Mouse (Mus musculus) forebrain, embryonic 13.5 days (tissue): Measurements from ENCODE around the gene Irgc1. TPM values are rescaled to one million over a fixed set of nuclear protein-coding genes. Genes with fewer than 3 reads are reported as not detected.

ENCODE experiments used
- ATAC-seq: fragments of 200-750 bp; cut with Nextera tagmentation; 2 replicates; pipeline ENCODE4 v1.8.0; 2017
- H3K27ac ChIP-seq: fragments of 300-500 bp; sonication (generic); 2 replicates; pipeline ENCODE4 v1.5.1; 2015; ENCODE audit warnings: inconsistent platforms, mild to moderate bottlenecking, moderate library complexity
- H3K27me3 ChIP-seq: fragments of 300-500 bp; sonication (generic); 2 replicates; pipeline ENCODE4 v1.6.1; 2015; ENCODE audit warnings: mild to moderate bottlenecking, inconsistent platforms
- H3K36me3 ChIP-seq: fragments of 300-500 bp; sonication (generic); 2 replicates; pipeline ENCODE4 v1.6.1; 2015; ENCODE audit warnings: mild to moderate bottlenecking, inconsistent platforms; ENCODE audit not compliant: poor library complexity, severe bottlenecking
- H3K4me1 ChIP-seq: fragments of 300-500 bp; sonication (generic); 2 replicates; pipeline ENCODE4 v1.6.1; 2015; ENCODE audit warnings: inconsistent platforms
- H3K4me2 ChIP-seq: fragments of 300-500 bp; sonication (generic); 2 replicates; pipeline ENCODE4 v1.6.1; 2015; ENCODE audit warnings: inconsistent platforms, mild to moderate bottlenecking, moderate library complexity
- H3K4me3 ChIP-seq: fragments of 300-500 bp; sonication (generic); 2 replicates; pipeline ENCODE4 v1.5.1; 2015; ENCODE audit warnings: mild to moderate bottlenecking, inconsistent platforms
- H3K9ac ChIP-seq: fragments of 300-500 bp; sonication (generic); 2 replicates; pipeline ENCODE4 v1.6.1; 2015; ENCODE audit warnings: mild to moderate bottlenecking, inconsistent platforms
- H3K9me3 ChIP-seq: fragments of 300-500 bp; sonication (generic); replicated peaks from 2 replicates; pipeline ENCODE4 v1.6.1; 2016; ENCODE audit warnings: inconsistent platforms
- WGBS: fragments of 180-500 bp; shearing (Covaris S2); methylation state at CpG from one replicate; pipeline ENCODE4 v1.1.7; 2015; 5-methylcytosine and 5-hydroxymethylcytosine counted together
- polyA plus RNA-seq: library from polyadenylated mRNA; unstranded; fragments of >200 nt; fragmentation: Nextera tagmentation; extraction: Ambion mirVana; gene quantifications from 2 replicates; pipeline ENCODE4 v1.2.1, GENCODE M21; 2015

Gene Irgc1
- polyA plus RNA-seq, 1 experiment from 2014 or later: 0.15 TPM

DNA sequence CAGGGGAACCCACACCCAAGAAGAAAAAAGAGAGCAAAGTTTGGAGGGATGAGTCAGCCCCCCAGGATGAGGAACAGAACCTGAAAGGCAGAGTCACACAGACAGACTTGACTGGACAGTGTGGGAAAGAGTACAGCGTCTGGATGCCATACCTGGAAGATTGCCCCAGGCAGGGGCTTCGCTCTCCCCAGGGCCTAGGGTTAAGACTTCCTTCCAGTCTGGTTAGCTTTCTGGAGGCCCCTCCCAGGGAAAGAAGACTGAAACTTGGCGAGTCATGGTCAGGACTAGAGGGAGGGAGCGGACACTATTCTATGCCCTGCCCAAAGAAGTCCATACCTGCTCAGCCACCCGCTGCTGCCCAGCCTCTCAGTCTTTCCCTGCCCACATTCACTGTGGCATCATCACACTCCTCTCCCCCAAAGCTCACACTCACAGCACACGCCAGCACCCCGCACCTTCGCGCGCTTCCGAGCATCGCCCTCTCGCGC lies 28.9 kb upstream of the Irgc1 start:
- H3K4me1 ChIP-seq: peaks cover 55% of the 10 kb centered on the region
- no peaks in the 10 kb centered on the region for H3K9me3 ChIP-seq
- WGBS: 8% methylated on average over 14 of the region's 14 CpGs
- peak overlapping the region; percentile 97 for H3K9ac ChIP-seq
- H3K4me3 ChIP-seq: peak overlapping the region; percentile 76
- H3K4me2 ChIP-seq: peak overlapping the region; percentile 87
- no peaks in the 10 kb centered on the region for H3K36me3 ChIP-seq
- 0 out of 2 replicates have a peak, but pooled peaks cover 3% of the 10 kb centered on the region for H3K27me3 ChIP-seq
- peak; percentile 2; the same call in 1 of the 2 replicates for ATAC-seq
- H3K27ac ChIP-seq: peak overlapping the region; percentile 78; the same call in 1 of the 2 replicates

DNA sequence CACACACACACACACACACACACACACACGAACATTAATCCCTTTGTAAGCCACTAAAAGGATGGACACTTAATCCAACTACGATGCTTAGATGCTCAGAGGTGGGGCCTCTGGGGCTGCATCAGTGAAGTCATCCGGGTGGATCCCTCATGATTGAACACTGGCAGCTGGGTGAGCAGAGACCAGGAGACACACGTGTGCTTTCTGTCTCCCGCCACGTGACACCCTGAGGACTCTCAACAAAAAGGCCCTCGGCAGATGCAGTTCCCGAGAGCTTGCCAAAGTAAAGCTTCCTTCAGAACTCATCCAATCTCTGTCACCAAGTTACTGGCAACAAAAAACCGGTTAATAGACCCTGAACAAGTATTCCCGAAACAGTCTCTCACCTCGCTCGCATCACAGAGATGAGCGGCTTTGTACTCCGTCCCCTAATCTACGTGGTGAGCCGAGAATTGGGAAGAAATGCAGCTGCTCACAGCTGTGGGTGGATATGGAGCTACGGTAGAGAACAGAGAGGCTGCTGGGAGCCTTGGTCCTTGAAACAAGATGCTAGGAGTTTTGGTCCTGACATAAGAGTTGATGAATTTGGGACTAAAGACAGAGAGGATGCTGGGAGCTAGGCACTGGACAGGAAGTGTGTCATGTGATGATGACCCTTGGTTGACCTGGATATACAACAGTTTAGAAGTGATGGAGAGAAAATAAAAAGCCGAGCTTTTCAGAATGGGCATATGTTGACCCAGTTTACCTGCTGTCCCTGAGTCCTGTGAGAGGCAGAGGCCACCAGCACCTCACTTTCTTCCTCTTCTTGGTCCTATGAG lies 28.2 kb upstream of the Irgc1 start:
- Histone ChIP-seq H3K27ac (no peak overlapping the region), H3K9ac (peak overlapping the region; percentile 97; the same call in 1 of the 2 replicates), H3K4me3 (no peak overlapping the region), H3K4me1 (peaks cover 48% of the 10 kb centered on the region), H3K9me3 (no peaks in the 10 kb centered on the region), H3K36me3 (no peaks in the 10 kb centered on the region), H3K27me3 (0 out of 2 replicates have a peak, but pooled peaks cover 3% of the 10 kb centered on the region), H3K4me2 (peak overlapping the region; percentile 87)
- WGBS: 60% methylated on average over 18 of the region's 18 CpGs
- no peak for ATAC-seq

DNA sequence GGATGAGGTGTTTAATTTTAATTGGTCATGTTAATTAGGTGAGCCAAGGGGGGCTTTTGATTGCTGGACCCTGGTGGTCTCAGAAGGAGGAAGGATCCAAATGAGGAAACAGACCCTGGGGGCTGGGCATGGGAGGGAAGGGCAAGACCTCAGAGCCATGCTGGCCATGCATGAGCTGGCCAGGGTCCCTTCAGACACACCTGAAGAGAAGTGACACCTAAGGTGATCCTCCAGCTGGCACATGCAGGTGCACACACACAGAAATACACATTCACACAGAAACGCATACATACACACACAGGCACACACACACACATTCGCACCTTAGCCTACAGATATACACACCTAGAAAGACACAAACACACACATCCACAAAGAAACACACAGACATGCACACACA lies 27.6 kb upstream of the Irgc1 start:
- Histone ChIP-seq H3K27ac (no peak overlapping the region), H3K4me2 (peak overlapping the region; percentile 18; the same call in 1 of the 2 replicates), H3K4me3 (no peak overlapping the region), H3K9ac (no peak overlapping the region), H3K4me1 (peaks cover 47% of the 10 kb centered on the region), H3K9me3 (no peaks in the 10 kb centered on the region), H3K27me3 (0 out of 2 replicates have a peak, but pooled peaks cover 3% of the 10 kb centered on the region), H3K36me3 (no peaks in the 10 kb centered on the region)
- 77% methylated on average over 2 of the region's 2 CpGs for WGBS
- ATAC-seq: no peak

DNA sequence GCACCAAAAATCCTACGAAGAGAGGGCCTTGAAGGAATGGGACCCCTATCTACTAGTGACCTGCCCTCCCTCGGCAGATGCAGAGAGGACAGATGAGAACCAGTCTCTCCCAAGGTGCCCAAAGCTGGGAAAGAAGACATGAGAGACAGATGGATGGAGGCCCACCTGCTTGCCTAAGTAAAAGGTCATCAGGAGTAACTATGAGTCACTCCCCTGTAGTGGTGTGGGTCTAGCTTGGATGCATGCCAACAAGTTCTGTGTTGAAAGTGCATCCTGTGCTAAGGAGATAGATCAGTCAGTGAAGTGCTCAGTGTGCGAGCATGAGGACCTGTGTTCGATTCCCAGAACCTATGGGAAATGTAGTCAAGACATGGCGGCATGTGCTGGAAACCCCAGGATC lies 26.8 kb upstream of the Irgc1 start:
- Histone ChIP-seq H3K27me3 (0 out of 2 replicates have a peak, but pooled peaks cover 3% of the 10 kb centered on the region), H3K9ac (no peak overlapping the region), H3K4me1 (peaks cover 39% of the 10 kb centered on the region), H3K4me3 (no peak overlapping the region), H3K36me3 (no peaks in the 10 kb centered on the region), H3K9me3 (no peaks in the 10 kb centered on the region), H3K4me2 (no peak overlapping the region), H3K27ac (no peak overlapping the region)
- WGBS: 86% methylated on average over 5 of the region's 5 CpGs
- ATAC-seq: no peak

DNA sequence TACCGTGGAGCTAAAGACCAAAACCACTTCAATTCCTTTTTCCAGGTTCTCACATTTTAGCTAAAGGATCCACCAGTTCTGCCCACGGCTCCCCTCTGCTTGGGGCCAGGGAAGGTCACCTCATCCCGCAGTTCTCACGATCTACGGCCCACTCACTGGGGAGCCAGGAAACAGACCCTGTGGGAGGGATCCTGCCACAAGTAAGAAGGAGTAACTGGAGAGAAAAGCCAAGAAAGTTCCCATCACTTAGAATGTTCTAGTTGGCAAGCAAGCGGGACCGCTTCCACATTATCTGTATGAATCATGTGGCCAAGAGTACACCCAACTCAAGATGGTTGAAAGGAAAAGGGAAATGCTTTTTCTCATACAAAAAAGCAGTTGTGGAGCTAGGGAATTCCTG lies 24.8 kb upstream of the Irgc1 start:
- Histone ChIP-seq H3K4me2 (no peak overlapping the region), H3K9me3 (no peaks in the 10 kb centered on the region), H3K36me3 (no peaks in the 10 kb centered on the region), H3K4me3 (no peak overlapping the region), H3K27me3 (0 out of 2 replicates have a peak, but pooled peaks cover 3% of the 10 kb centered on the region), H3K27ac (no peak overlapping the region), H3K4me1 (peaks cover 26% of the 10 kb centered on the region), H3K9ac (no peak overlapping the region)
- no peak for ATAC-seq
- WGBS: 93% methylated on average over 7 of the region's 7 CpGs

DNA sequence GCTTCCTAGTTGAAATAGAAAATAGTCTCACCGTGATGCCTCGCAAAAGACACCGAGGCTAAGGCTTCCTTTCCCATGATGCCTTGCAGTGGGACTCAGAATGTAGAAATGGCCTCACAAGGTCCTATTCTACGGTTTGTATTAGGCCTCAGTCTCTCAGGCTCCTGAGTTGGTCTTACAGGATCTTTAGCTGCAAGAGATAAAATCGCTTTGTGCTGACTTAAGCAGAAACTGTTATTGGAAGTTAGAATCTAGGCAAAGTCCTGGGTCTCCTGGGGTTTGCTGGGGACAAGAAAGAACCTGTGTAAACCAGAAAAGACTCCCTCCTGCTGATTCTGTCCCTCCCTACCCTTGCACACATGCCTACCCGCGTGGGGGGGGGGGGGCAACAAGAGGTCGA lies 24.2 kb upstream of the Irgc1 start:
- 87% methylated on average over 8 of the region's 8 CpGs for WGBS
- Histone ChIP-seq H3K4me2 (no peak overlapping the region), H3K9me3 (no peaks in the 10 kb centered on the region), H3K27me3 (0 out of 2 replicates have a peak, but pooled peaks cover 3% of the 10 kb centered on the region), H3K27ac (no peak overlapping the region), H3K36me3 (no peaks in the 10 kb centered on the region), H3K4me3 (no peak overlapping the region), H3K9ac (no peak overlapping the region), H3K4me1 (peaks cover 26% of the 10 kb centered on the region)
- ATAC-seq: no peak

DNA sequence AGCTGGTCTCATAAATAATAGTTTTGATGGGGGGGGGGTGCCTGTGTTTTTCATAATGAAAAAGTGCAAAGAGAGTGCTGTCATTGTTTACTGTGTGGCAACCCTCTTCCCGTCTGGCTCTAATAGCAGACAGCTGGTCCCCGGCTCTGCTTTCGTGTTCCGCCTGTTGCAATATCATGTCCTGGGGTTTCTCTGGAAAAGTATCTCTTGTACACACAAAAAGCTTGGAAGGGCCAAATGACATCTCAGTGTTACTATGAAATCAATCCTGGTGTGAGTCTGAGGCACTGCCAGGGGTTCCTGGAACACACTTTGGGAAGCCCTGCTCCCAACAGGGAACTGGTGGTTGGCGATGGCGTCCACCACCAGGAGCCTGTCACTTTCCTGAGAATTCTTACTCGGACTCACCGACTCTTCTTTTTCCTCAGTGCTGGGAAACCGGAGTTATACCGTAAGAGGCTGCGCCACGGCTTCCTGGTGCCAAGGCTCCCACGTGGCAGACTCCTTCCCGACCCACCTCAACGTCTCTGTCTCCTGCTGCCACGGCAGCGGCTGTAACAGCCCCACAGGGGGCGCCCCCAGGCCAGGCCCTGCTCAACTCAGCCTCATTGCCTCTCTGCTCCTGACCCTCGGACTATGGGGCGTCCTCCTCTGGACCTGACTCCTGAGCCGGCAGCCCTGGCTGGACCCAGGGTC lies 22.9 kb upstream of the Irgc1 start:
- no peak overlapping the region for H3K4me3 ChIP-seq
- no peaks in the 10 kb centered on the region for H3K36me3 ChIP-seq
- no peak for ATAC-seq
- peaks cover 12% of the 10 kb centered on the region for H3K4me1 ChIP-seq
- H3K4me2 ChIP-seq: no peak overlapping the region
- no peaks in the 10 kb centered on the region for H3K9me3 ChIP-seq
- 32% methylated on average over 21 of the region's 21 CpGs for WGBS
- no peaks in the 10 kb centered on the region for H3K27me3 ChIP-seq
- no peak overlapping the region for H3K27ac ChIP-seq
- H3K9ac ChIP-seq: peak overlapping the region; percentile 45

DNA sequence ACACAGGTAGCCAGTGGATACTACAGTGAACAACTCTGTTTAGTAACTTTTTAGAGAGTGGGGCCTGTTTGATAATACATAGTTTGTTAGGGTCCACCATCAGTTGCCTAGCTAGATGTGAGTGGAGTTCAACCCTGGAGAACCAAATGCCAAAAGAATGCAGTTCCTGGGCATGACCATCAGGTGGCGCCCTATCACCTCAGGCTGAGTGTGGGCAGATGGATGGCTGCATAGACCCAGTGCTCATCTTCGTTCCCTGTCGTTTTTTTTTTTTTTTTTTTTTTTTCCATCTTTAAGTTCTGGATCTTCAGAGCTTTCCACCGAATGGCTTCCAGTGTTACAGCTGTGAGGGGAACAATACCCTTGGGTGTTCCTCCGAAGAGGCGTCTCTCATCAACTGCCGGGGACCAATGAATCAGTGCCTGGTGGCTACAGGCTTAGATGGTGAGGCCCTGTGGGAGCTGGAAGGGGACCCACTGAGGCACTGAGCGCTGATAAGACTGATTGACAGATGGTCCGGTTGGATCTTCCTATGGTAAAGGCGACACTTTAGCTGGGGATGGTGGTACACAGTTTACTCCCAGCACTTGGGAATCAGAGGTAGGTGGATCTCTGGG lies 21.9 kb upstream of the Irgc1 start:
- H3K4me1 ChIP-seq: peaks cover 5% of the 10 kb centered on the region
- H3K9ac ChIP-seq: no peak overlapping the region
- H3K27me3 ChIP-seq: no peaks in the 10 kb centered on the region
- H3K9me3 ChIP-seq: peaks cover 2% of the 10 kb centered on the region
- H3K36me3 ChIP-seq: no peaks in the 10 kb centered on the region
- no peak overlapping the region for H3K4me3 ChIP-seq
- no peak overlapping the region for H3K27ac ChIP-seq
- ATAC-seq: peak; percentile 60; the same call in 1 of the 2 replicates
- 44% methylated on average over 10 of the region's 10 CpGs for WGBS
- no peak overlapping the region for H3K4me2 ChIP-seq

DNA sequence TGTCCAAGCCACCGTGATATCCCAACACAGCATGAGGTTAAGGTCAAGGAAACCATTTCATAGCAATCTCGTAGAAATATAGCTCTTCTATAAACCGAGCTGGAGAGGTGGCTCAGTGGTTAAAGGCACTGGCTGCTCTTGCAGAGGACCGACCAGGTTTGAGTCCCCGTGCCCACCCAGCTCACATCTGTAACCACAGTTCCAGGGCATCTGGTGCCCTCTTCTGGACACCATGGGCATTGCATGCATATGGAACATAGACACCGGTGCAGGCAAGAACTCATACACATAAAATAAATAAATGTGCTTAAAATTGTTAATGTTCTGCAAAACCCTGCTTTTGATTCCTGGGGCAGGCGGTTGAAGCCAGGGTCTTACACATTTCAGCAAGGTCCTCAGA lies 20.8 kb upstream of the Irgc1 start:
- Histone ChIP-seq H3K36me3 (no peaks in the 10 kb centered on the region), H3K4me3 (no peak overlapping the region), H3K4me1 (peaks cover 5% of the 10 kb centered on the region), H3K27ac (no peak overlapping the region), H3K9me3 (peaks cover 4% of the 10 kb centered on the region), H3K27me3 (no peaks in the 10 kb centered on the region), H3K4me2 (no peak overlapping the region), H3K9ac (no peak overlapping the region)
- no peak for ATAC-seq
- 75% methylated on average over 7 of the region's 7 CpGs for WGBS

DNA sequence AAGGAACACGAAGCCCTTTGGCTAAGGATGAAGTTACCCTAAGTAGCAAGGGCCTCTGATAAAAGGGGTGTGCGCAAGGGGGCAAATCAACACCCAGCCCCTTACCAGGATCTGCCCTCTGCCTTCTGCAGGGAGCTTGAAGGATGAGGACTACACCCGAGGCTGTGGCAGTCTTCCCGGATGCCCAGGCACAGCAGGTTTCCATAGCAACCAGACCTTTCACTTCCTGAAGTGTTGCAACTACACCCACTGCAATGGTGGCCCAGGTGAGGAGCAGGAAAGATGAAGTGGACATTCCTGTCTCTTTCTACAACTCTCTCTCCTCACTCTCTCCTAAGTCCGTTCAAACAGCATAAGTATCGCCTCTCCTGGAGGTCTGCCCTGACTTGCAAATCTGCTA lies 20.3 kb upstream of the Irgc1 start:
- peaks cover 4% of the 10 kb centered on the region for H3K9me3 ChIP-seq
- H3K27me3 ChIP-seq: no peaks in the 10 kb centered on the region
- H3K27ac ChIP-seq: no peak overlapping the region
- H3K9ac ChIP-seq: no peak overlapping the region
- no peaks in the 10 kb centered on the region for H3K36me3 ChIP-seq
- H3K4me1 ChIP-seq: peaks cover 5% of the 10 kb centered on the region
- no peak overlapping the region for H3K4me2 ChIP-seq
- ATAC-seq: no peak
- 80% methylated on average over 6 of the region's 6 CpGs for WGBS
- no peak overlapping the region for H3K4me3 ChIP-seq

DNA sequence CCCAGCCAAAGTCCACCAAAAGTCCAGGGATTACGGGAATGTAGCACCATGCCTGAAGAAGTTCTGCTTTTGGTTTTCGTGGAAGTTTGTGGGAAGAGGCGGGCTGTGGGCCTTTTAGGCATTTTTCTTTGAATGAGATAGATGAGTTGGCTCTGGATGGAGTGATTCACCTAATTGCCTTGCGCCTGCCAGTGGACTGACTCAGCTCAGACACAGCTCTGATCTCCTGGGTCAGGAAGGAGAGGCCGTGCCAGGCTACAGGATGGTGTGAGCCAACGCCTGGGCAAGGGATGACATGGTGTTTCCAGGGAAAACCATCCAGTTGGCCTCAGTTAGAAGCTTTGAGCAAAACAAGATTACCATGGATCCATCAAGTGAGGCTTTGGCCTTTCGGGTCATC lies 18.3 kb upstream of the Irgc1 start:
- ATAC-seq: no peak

DNA sequence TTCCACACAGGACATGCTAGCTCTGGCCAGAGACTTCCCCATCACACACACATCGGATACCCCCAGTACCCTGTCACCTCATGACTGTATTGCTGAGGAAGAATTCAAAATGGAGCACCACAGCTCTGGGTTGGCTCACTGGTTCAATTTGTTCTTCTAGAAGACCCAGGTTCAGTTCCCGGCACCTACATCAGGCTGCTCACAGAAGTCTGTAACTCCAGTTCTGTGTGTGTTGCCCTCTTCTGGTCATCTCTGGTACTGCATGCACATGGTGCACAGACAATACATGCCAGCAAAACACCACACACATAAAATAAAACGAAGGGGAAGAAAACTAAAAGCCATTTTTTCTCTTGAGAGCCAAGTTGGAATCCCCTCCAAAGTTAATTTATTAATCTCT lies 17.0 kb upstream of the Irgc1 start:
- ATAC-seq: no peak
- Histone ChIP-seq H3K36me3 (no peaks in the 10 kb centered on the region), H3K4me3 (no peak overlapping the region), H3K9me3 (peaks cover 4% of the 10 kb centered on the region), H3K27ac (no peak overlapping the region), H3K4me2 (no peak overlapping the region), H3K4me1 (no peaks in the 10 kb centered on the region), H3K9ac (no peak overlapping the region), H3K27me3 (0 out of 2 replicates have a peak, but pooled peaks cover 1% of the 10 kb centered on the region)
- 82% methylated on average over 3 of the region's 3 CpGs for WGBS

More for the DNA sequence above, 18.3 kb upstream of the Irgc1 start:
- no peak overlapping the region for H3K4me3 ChIP-seq
- H3K4me2 ChIP-seq: no peak overlapping the region
- WGBS: 94% methylated on average over 7 of the region's 7 CpGs
- no peak overlapping the region for H3K9ac ChIP-seq
- no peaks in the 10 kb centered on the region for H3K27me3 ChIP-seq
- peaks cover 5% of the 10 kb centered on the region for H3K4me1 ChIP-seq
- no peak overlapping the region for H3K27ac ChIP-seq
- H3K9me3 ChIP-seq: peaks cover 4% of the 10 kb centered on the region
- no peaks in the 10 kb centered on the region for H3K36me3 ChIP-seq
